Mouse (Mus musculus): ENCODE data around the gene Tnrc6b. TPM values are rescaled to one million over a fixed set of nuclear protein-coding genes. Genes with fewer than 3 reads are reported as not detected.
"Not testable (repeated sequence)": the region's sequence is repeated elsewhere in the genome, so short reads cannot be mapped to it uniquely, and the experiment has no call there.

Gene Tnrc6b
- polyA plus RNA-seq, 1 experiment from 2014 or later: 20.7 TPM

- H3K36me3 ChIP-seq: no peaks in the 10 kb centered on the region
- no peaks in the 10 kb centered on the region for H3K27me3 ChIP-seq (replicated peaks)
- H3K9ac ChIP-seq: no peak overlapping the region
- H3K27ac ChIP-seq: no peak overlapping the region
- no peaks in the 10 kb centered on the region for H3K9me3 ChIP-seq
- no peak overlapping the region for H3K4me3 ChIP-seq (replicated peaks)
- H3K4me2 ChIP-seq (replicated peaks): no peak overlapping the region
- 0 out of 2 replicates have a peak, but pooled peaks cover 3% of the 10 kb centered on the region for H3K4me1 ChIP-seq (replicated peaks)
- WGBS: 92% methylated on average over 2 of the region's 2 CpGs
- no peak for ATAC-seq
Observed at GRCm38 (mm10) chr15:80844926-80845325, 133.8 kb downstream of the Tnrc6b start.

DNA sequence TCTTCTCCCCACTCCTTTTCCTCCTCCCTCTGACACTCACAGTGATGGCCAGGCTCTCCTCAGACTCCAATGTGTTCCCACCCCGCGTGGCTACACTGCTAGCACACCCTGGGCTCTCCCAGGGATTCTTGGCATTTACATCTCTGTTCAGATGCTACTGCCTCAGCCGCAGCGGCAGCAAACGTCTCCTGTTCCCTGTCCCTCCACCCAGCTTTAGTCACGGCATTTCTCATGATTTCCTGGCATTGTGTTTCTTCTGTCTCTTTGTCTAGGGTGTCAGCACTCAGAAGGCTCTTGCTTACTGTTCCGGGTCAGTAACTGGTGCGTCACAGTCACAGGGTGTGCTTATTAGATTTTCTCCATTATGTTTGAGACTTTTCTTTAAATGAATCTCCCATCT is 138.9 kb downstream of the Tnrc6b start:
- H3K9me3 ChIP-seq: no peaks in the 10 kb centered on the region
- H3K9ac ChIP-seq: no peak overlapping the region
- no peak for ATAC-seq
- no peak overlapping the region for H3K4me3 ChIP-seq (replicated peaks)
- no peak overlapping the region for H3K4me2 ChIP-seq (replicated peaks)
- H3K27ac ChIP-seq: no peak overlapping the region
- WGBS: 69% methylated on average over 8 of the region's 8 CpGs
- H3K36me3 ChIP-seq: no peaks in the 10 kb centered on the region
- H3K4me1 ChIP-seq (replicated peaks): no peaks in the 10 kb centered on the region; the same call in 1 of the 2 replicates
- no peaks in the 10 kb centered on the region for H3K27me3 ChIP-seq (replicated peaks)

GRCm38 (mm10) chr15:80850682-80851475 is 139.8 kb downstream of the Tnrc6b start:
- Histone ChIP-seq H3K4me1 (replicated peaks) (no peaks in the 10 kb centered on the region; the same call in 1 of the 2 replicates), H3K4me3 (replicated peaks) (no peak overlapping the region), H3K27ac (no peak overlapping the region), H3K9ac (no peak overlapping the region), H3K27me3 (replicated peaks) (no peaks in the 10 kb centered on the region), H3K36me3 (no peaks in the 10 kb centered on the region), H3K4me2 (replicated peaks) (no peak overlapping the region), H3K9me3 (no peaks in the 10 kb centered on the region)
- 66% methylated on average over 7 of the region's 7 CpGs for WGBS
- ATAC-seq: no peak

DNA sequence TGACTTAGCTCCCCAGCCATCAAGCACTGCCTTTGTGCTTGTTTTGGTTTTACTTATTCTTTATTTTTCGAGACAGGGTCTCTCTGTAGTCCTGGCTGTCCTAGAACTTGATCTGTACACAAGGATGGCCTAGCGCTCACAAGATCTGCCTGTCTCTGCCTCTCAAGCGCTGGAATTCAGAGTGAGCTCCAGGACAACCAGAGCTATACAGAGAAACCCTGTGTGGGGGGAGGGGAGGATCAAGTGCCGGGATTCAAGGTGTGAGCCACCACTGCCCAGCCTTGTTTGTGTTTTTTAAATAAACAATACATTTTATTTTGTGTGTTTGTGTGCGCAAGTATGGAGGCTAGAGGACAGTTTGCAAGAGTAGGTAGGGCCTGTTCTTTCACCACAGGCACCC is 141.0 kb downstream of the Tnrc6b start:
- no peak overlapping the region for H3K9ac ChIP-seq
- H3K27ac ChIP-seq: no peak overlapping the region
- H3K4me3 ChIP-seq (replicated peaks): no peak overlapping the region
- no peak overlapping the region for H3K4me2 ChIP-seq (replicated peaks)
- no peaks in the 10 kb centered on the region; the same call in 1 of the 2 replicates for H3K4me1 ChIP-seq (replicated peaks)
- no peak for ATAC-seq
- no peaks in the 10 kb centered on the region for H3K36me3 ChIP-seq
- WGBS: 97% methylated on average over 5 of the region's 5 CpGs
- H3K9me3 ChIP-seq: no peaks in the 10 kb centered on the region
- H3K27me3 ChIP-seq (replicated peaks): no peaks in the 10 kb centered on the region

- not testable (repeated sequence) for H3K4me1 ChIP-seq (replicated peaks); H3K4me2 ChIP-seq (replicated peaks); ATAC-seq; H3K27me3 ChIP-seq (replicated peaks); H3K4me3 ChIP-seq (replicated peaks); H3K27ac ChIP-seq; H3K9ac ChIP-seq; H3K36me3 ChIP-seq; H3K9me3 ChIP-seq
- 86% methylated on average over 3 of the region's 3 CpGs for WGBS
Observed at GRCm38 (mm10) chr15:80852527-80852926, 141.4 kb downstream of the Tnrc6b start.

GRCm38 (mm10) chr15:80859366-80859765 is 148.3 kb downstream of the Tnrc6b start:
- Histone ChIP-seq H3K9ac (no peak overlapping the region), H3K4me2 (replicated peaks) (no peak overlapping the region), H3K27me3 (replicated peaks) (no peaks in the 10 kb centered on the region), H3K4me3 (replicated peaks) (no peak overlapping the region), H3K27ac (no peak overlapping the region), H3K9me3 (no peaks in the 10 kb centered on the region), H3K4me1 (replicated peaks) (no peaks in the 10 kb centered on the region), H3K36me3 (no peaks in the 10 kb centered on the region)
- no peak for ATAC-seq
- WGBS: 98% methylated on average over 2 of the region's 2 CpGs

DNA sequence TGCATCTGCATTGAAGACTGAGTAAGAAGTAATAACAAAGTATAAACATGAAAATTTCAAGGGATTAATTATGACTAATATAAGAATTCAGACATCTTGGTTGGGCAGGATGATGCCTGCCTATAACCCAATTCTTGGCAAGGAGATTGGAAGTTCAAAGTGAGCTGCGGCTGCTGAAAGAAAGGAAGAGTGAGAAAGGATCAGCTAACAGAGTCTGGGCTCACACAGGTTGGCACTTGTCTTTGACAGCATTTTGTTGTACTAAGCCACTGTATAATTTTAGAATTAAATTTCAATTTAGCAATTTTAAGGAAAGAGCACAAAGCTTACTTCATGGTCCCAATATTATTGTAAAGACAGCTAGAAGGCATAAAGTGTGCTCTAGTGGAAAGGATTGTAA is 150.2 kb downstream of the Tnrc6b start:
- no peak overlapping the region for H3K4me3 ChIP-seq (replicated peaks)
- no peak for ATAC-seq
- no peaks in the 10 kb centered on the region for H3K27me3 ChIP-seq (replicated peaks)
- H3K27ac ChIP-seq: no peak overlapping the region
- H3K9ac ChIP-seq: no peak overlapping the region
- WGBS: 94% methylated on average over 1 of the region's 1 CpGs
- no peaks in the 10 kb centered on the region for H3K9me3 ChIP-seq
- no peak overlapping the region for H3K4me2 ChIP-seq (replicated peaks)
- no peaks in the 10 kb centered on the region for H3K36me3 ChIP-seq
- H3K4me1 ChIP-seq (replicated peaks): no peaks in the 10 kb centered on the region

DNA sequence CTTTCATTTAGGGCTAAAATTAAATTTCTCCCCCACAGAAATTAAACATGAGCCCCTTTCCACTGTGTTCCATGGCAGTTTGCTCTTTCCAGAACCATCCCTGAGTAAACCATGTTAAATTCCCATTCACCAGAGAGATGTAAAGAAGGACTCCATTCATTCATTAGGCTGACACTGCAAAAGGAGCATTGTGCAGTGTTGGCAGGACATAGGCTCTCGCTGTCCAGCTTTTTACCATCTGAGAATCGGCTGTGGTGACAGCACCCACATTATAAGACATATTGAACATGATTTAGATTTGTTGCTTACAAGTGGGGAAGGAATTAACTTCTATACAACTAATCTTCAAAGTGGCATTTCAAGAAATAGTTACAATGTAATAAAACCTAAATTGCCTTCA is 150.9 kb downstream of the Tnrc6b start:
- WGBS: 76% methylated on average over 2 of the region's 2 CpGs
- ATAC-seq: no peak

GRCm38 (mm10) chr15:80868603-80869002 is 157.5 kb downstream of the Tnrc6b start:
- not testable (repeated sequence) for H3K4me3 ChIP-seq (replicated peaks); H3K9ac ChIP-seq; H3K27ac ChIP-seq; H3K9me3 ChIP-seq; H3K27me3 ChIP-seq (replicated peaks); H3K36me3 ChIP-seq; H3K4me1 ChIP-seq (replicated peaks); ATAC-seq; H3K4me2 ChIP-seq (replicated peaks)
- 94% methylated on average over 4 of the region's 4 CpGs for WGBS

More for the DNA sequence above, 150.9 kb downstream of the Tnrc6b start:
- H3K9me3 ChIP-seq: no peaks in the 10 kb centered on the region
- no peaks in the 10 kb centered on the region for H3K36me3 ChIP-seq
- no peaks in the 10 kb centered on the region for H3K4me1 ChIP-seq (replicated peaks)
- no peak overlapping the region for H3K27ac ChIP-seq
- no peaks in the 10 kb centered on the region for H3K27me3 ChIP-seq (replicated peaks)
- no peak overlapping the region for H3K4me3 ChIP-seq (replicated peaks)
- no peak overlapping the region for H3K4me2 ChIP-seq (replicated peaks)
- no peak overlapping the region for H3K9ac ChIP-seq

DNA sequence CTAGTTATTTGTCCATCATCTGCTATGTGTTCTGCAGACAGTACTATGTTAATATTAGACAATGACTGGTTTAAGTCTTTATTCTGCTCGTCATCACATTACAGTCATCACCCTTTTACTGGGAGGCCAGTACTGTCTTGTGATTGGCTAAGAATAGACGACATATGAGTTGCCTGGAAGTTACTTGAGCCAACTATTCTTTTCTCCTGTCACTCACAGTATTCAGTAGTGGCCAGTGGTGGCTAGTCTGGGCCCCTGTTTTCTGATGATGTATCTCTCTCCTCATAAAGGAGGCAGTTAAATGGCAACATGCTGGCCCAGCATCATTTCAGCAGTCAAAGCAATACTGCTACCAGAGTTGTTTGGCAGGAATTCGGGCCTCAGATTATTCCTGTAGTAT is 163.6 kb downstream of the Tnrc6b start:
- ATAC-seq: no peak
- no peak overlapping the region for H3K27ac ChIP-seq
- no peak overlapping the region for H3K4me3 ChIP-seq (replicated peaks)
- H3K27me3 ChIP-seq (replicated peaks): no peaks in the 10 kb centered on the region
- H3K36me3 ChIP-seq: peaks cover 17% of the 10 kb centered on the region
- H3K4me1 ChIP-seq (replicated peaks): no peaks in the 10 kb centered on the region
- WGBS: 86% methylated on average over 3 of the region's 3 CpGs
- no peak overlapping the region for H3K4me2 ChIP-seq (replicated peaks)
- no peaks in the 10 kb centered on the region for H3K9me3 ChIP-seq
- no peak overlapping the region for H3K9ac ChIP-seq

DNA sequence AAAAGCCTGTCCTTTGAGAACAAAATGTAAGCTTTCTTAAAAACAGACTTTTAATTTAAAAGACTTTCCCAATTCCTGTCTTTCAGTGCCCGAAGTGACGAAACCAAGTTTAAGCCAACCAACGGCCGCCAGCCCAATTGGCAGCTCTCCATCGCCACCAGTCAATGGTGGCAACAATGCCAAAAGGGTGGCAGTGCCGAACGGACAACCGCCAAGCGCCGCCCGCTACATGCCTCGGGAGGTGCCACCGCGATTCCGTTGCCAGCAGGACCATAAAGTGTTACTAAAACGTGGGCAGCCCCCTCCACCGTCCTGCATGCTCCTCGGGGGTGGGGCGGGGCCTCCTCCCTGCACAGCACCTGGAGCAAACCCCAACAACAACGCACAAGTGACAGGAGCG is 165.1 kb downstream of the Tnrc6b start:
- Histone ChIP-seq H3K9ac (no peak overlapping the region), H3K36me3 (peaks cover 27% of the 10 kb centered on the region), H3K27me3 (replicated peaks) (no peaks in the 10 kb centered on the region), H3K4me3 (replicated peaks) (no peak overlapping the region), H3K4me2 (replicated peaks) (no peak overlapping the region), H3K27ac (no peak overlapping the region), H3K4me1 (replicated peaks) (no peaks in the 10 kb centered on the region), H3K9me3 (no peaks in the 10 kb centered on the region)
- no peak for ATAC-seq
- WGBS: 87% methylated on average over 21 of the region's 21 CpGs

GRCm38 (mm10) chr15:80884095-80884494 is 173.0 kb downstream of the Tnrc6b start:
- WGBS: 90% methylated on average over 8 of the region's 8 CpGs
- no peak for ATAC-seq
- Histone ChIP-seq H3K9me3 (no peaks in the 10 kb centered on the region), H3K27ac (no peak overlapping the region), H3K4me2 (replicated peaks) (no peak overlapping the region), H3K4me3 (replicated peaks) (no peak overlapping the region), H3K4me1 (replicated peaks) (no peaks in the 10 kb centered on the region), H3K36me3 (peaks cover 16% of the 10 kb centered on the region), H3K9ac (no peak overlapping the region), H3K27me3 (replicated peaks) (no peaks in the 10 kb centered on the region)
